Mouse (Mus musculus) embryo, embryonic 10 days (tissue): ENCODE data around the gene Tmem63b.

Experiments used
- DNase-seq: peaks from one replicate; pipeline ENCODE4 v3.0.0-alpha.2; 2015; ENCODE audit warnings: low spot score

Tmem63b gene

DNA sequence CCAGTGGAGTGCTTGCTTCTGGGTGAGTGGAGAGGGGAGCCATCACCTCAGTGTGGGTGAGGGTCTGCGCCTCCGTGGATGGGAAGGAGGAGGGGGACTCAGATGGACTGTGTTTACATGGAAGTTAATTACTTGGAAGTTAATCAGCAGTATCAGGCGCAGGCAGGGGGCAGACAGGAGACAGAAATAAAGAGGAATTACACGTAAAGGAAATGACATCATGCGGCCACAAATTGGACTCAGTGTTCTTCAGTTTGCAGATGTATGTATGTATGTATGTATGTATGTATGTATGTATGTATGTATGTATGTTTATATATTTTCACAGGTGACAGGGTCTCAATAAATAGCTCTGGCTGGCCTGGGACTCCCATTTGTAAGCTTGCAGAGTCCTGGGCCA, 20.1 kb upstream of the Tmem63b start:
- no peak for DNase-seq

DNA sequence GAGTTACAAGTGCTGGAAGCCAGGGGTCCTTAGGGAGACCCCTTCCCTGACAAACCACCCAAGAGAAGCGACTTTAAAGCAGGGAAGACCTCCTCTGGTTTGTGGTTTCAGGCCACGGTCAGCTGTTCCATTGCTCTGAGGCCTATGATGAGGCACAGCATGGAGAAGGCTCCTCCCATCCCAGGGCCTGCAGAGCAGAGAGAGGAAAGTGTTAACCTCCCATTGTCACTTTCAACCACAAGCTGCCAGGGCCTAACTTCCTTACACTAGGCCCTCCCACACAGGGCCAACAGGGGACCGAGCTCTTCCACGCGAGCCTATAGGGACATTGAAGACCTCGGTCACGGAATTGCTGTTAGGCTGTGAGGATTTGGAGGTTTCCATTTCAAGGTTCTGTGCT, 16.5 kb upstream of the Tmem63b start:
- DNase-seq = no peak

DNA sequence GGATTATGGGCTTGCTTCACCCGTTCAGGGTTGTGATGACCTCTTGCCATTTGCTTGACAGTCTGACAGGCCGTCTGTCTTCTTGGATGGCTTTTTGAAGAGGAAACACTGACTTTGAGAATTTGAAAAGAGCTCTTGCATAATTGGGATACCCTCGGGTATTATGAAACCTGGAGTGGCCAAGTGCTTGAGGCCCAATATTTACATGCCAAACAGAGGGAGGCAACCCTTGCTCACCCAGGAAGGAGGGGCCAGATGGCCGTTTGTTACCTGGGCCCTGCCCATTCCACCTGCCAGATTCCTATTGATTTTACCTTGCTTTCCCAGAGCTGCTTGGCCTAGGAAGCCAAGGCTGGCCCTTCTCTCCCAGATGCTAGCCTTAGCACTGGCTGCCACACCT, 15.5 kb upstream of the Tmem63b start:
- DNase-seq = no peak

DNA sequence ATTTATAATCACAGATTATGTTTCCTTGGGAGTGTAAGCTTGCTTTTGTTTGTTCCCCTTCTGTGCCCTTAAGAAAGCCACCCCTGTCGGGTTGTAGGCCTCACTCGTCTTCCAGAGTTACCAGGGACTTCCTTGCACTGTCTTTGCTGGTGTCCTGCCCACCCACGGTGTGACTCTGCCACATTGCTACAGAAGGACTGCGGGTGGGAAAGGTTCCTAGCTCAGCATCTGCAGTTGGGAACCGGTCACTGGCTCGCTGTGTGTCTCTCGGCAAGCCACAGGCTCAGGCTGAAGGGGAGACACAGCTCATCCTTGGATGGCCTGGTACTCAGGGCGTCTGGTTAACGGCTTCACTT, 14.5 kb upstream of the Tmem63b start:
- no peak for DNase-seq

DNA sequence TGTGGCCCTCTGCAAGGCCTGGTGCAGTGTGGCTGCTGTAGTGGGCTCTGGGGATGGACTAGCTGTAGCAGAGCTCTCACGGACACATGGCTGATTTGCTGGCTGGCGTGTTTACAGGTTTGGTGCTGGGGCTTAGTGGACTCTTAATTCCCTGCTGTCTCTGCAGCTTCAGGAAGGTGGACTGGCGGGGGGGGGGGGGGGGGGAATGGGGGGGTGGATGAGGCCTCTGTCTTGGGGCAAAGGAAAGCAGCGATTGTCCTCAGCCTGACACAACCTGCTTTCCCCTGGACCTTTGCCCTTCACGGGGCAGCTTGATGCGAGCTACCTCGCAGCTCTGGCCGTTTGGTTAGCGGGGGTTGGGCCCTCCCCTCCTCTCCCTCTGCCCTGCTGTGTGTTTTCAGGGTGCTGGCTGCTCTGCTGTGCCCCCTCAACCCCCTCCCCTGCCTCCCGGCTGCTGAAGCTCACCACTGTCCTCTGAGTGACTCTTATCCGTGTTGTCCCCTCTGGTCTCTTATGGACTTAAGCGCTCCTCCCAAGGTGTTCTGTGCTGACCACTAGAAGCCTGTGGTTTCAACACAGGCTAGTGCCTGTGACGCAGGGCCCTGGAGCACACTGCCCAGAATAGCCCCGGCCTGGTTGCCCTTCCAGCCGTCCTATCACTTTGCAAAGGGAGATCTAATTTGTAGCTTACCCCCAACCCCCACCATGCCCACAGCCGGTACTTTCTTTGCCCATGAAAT, 14.0 kb upstream of the Tmem63b start:
- DNase-seq = no peak

DNA sequence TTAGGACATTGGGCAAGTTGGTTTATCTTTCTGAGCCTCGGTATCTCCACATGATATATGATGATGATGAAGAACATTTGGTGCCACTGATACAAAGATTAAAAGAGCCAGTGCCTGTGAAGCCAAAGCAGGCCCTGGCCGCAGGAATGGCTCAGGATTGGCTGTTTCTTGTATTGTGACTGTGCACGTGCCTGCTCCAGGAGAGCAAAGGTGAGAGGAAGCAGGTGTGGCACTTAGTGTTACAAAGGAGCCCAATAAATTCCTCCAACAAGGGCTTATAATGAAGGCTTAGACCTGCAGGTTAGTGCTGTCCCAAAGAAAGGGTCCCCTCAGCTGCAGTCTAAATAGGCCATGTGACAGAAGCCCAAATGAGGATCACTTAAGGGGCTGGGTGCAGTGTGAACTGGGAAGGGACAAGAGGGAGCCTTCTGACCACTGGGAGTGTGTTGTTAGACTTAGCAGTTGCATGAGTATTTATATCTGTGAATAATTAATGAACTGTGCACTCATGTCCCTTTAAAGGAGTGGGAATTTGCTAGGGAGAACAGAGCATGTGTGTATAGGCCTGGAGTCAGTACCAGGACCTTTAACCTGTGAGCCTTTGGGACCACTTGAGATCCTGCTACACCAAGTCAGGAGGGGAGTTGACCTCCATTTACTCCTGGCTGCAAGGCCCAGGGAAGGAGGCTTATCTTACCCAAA, 12.5 kb upstream of the Tmem63b start:
- no peak for DNase-seq

DNA sequence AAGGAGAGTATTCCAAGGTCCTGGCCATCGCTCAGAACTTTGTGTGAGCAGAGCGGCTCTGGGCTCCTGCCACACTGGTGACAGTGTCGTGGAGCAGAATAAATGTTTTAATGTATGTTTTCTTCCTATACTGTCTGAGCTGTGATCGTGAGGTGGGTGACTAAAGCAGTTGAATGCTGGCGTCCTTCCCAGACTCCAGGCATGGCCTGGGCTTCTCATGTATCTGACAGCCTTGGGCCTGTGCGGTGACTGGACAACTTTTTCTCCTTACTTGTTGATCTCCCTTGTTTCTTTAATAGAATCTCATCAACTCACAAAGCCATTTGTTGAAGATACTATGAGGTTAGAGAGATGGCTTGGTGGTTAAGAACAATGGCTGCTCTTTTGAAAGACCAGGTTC, 11.7 kb upstream of the Tmem63b start:
- DNase-seq = no peak

DNA sequence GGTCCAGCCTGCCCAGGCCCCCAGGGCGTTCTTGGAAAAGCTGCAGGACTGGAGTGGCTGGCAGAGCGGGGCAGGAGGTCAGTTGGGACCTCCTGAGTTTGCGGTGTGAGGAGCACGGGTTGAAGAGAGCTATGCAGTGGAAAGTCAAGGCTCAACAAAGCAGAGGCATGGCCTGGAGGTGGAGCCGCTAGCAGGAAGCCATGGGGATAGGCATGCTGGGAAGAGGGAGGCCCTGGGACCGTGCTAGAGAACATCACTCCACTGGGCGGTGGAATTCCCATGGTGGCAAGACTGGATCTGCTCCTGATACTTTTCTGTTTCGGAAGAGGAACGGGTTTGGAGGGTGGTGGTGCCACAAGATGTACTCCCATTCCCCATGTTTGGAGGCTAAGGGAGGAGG, 10.3 kb upstream of the Tmem63b start:
- no peak for DNase-seq

DNA sequence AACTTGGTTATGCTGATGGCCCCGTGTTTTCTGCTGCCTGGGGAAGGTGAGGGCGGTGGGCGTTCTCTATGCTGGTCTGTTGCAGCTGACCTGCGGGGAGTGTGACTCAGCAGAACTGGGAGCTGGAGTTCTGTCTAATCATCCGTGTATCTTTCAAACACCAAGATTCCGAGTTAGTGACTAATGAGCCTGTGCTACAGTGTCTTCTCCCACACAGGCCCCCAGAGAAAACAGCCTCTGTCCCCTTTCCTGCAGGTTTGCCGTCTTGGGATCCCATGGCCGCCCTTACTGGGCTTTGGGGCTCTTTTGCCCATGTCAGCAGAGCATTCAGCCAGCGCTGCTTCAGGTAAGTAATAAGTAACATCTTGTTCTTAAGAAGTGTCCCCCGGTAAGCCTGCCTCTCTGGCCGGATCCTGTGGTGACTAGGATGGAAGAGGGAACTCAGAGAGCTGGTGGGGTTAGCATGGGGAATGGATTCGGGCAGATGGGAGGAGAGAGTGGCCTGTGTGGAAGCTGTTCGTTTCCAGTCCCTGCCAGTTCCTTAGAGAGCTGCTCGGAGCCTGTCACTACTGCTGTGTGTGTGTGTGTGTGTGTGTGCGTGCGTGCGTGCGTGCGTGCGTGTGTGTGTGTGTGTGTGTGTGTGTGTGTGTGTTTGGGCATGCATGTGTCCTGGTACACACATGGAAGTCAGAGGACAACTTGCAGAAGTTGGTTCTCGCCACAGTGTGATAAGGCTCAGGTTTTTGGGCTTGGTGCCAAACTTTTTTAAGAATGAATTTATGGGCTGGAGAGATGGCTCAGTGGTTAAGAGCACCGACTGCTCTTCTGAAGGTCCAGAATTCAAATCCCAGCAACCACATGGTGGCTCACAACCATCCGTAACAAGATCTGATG, 8.8 kb upstream of the Tmem63b start:
- no peak for DNase-seq

DNA sequence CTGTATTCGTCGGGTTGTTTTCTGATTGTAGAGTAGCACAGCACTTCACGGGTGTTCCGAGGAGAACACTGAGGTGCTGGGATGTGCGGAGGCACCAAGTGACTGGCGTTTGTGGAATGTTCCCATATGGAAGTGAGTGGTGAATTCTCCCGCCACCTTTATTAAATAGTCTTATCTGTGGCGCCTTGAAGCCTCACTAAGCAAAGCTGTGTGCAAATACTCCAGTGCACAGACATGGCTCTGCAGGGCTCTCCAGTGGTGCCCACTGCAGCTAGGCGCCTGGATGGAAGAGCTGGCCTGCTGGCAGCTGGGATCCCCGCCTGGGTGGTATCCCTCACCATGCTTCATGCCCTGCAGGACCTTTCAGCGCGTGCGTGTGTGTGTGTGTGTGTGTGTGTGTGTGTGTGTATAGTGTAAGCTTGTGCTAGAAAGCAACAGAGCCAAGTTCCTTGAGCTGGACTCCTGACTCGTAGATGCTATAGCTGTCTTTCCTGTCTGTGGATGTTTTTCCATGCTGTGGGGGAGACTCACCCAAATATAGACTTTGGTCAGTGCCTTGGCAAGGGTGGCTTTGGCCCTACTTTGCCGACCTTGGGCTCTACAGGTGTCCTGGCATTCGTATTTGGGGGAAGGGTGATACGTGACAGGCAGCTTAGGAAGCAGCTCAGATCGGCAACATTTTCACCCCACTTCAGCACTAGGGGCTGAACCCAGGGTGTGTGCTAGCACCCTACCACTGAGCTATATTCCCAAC, 7.3 kb upstream of the Tmem63b start:
- no peak for DNase-seq

DNA sequence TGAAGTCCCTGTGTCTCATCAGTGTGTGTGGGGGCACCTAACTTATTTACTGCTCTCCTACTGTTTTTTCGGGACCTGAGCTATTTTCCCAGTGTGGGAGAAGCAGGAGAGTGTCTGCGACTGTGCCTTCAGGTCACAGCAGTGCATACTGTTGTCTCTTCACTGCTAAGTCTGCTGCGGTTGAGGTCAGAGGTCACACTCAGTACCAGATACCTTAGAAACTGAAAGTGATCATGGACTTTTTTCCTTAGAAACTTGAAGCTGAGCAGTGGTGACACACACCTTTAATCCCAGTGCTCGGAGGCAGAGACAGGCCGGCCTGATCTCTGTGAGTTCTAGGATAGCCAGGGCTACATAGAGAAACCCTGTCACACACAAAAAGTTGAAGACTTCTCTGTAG, 5.5 kb upstream of the Tmem63b start:
- no peak for DNase-seq

DNA sequence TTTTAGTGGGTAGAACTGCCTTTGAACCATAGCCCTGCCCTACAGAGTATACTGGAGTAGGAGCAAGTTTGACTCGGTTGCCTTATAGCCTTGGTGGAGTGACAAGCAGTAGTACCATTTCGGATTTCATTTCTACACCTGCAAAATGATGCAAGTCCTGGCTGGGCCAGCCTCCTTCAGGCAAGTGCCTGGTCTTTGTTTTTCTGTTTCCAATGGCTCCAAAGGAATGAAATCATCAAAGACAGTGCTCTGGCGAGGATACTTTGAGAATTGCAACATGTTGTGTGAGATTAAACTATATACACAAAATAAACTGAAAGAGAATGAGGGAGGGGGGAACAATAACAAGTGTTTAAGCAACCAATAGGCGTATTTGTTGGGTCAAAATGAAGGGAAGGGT, 3.3 kb upstream of the Tmem63b start:
- no peak for DNase-seq

DNA sequence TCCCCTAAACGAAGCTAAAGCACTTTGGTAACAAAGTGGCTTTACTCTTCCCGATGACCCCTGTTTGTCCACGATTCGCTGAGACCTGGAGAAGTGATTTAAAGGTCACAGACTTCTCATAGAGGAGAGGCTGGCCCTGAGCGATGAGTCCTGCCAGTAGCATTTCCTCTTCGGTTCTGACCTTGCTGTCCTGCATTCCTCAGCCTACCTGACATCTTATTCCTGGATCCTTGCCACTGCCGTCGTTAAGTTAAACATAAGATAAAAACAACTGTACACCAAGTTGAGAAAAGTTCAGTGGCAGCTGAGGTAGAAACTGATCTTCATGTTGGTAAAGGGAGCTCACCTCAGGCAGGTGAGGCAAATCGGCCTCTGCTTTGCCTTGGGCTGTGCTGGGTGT, 2.4 kb upstream of the Tmem63b start:
- DNase-seq = no peak

DNA sequence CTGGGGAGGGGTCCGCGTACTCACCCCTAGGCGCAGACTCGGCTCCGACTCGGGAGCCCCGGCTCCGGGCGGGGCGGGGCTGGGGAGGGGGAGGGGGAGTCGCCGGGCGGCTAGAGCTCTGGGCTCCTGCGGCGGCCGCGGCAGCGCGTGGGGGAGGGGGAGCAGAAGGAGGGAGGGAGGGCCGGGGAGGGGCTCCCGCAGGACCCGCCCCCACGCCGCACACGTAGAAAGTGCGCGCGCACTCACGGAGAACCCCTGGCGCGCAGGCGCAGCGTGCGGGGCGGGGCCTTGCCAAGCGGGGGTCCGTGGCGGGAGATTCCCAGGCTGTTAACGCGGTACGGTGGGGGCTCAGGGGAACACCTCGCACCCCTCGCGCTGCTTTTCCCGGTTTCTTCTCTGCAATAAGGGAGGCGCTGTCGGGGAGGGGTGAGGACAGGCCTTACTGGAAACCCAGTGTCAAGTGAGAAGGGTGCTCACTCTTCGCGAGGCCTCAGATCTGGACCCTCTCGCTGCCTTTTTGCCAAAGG, 549 bp downstream of the Tmem63b start, which contains the start of gene Mrpl14:
Mrpl14 (plus strand) TSS at position 230 of the 527 bp plus-strand sequence.
- DNase-seq = peak; percentile 96

DNA sequence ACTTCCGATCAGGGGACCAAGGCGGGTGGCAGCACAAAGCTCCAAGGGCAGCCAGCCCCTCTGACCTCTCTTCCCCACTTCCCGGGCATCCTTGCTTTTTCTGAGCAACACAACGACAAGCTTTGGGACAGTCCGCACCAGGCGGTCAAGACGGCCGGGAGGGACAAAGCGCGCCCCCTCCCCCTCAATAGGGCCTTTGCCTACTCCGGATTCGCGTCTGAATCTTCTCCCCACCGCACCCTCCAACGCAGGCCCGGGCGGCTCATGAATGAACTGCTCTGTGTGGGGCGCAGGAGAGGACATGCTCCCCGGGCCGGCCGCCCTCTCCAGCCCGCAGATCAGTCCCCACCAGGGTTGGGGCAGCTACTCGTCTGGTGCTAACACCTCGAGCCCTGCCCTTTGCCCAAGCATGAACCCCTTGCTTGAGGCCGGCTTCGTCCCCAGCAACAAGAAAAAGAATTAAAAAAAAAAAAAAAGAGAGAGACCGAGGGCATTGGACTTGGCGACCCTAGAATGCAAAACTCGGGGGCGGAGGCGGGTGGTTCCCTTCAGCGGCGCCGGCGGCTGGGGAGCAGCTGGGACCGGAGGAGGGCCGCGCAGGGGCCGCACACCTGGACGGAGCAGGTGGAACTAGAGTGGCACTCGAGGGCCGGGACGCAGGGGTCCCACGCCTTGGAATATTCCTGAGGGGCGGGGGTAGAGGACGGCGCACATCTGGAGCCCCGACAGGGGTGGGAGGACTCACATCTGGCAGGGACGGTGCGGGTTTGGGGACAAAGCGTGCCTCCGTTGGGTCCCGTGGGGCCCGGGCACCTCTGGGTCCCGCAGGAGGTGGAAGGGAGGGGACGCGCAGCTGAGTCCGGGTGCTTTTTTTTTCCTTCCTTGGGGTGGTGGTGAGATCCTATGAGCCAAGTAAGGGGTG, 1.3 kb downstream of the Tmem63b start:
- DNase-seq = peak; percentile 62

DNA sequence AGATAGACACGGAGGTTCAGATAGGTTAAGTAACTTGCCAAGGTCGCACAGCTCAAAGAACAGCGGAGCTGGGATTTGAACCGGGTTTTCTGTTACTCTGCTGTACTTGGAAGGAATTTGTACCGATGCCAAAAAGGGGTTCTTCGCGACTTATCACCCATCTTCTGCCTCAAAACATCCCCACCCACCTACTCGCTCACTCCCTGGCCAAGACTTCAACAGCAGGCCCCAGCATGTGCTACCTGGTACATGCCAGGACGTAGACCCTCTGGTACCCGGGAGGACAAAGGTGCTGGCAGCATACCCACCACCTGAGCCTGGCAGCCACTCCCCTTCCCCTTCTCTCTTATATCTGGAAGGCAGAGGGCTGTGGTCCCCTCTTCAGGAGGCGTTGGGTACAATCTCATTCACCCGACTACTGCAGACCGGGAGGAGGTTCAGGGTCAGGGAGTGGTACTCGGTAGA, 2.0 kb downstream of the Tmem63b start:
- DNase-seq = no peak

DNA sequence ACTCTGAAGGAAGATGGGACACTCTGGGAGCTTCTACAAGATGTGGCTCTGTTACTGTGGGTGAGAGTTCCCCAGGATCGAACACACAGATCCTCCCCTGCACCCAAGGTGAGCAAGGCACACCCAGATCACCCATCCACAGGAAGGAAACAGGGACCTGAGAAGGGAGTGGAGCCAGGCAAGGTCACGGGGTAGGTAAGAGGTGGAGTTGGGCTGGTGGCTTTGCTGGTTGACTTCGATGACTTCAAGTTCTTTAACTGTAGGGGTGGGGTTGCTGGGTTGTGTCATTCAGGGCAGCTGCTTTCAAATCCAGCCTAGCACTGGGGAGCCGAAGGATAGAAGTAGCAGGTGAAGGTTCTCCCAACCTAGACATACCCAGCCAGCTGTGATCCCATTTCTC, 3.9 kb downstream of the Tmem63b start:
- DNase-seq = no peak

DNA sequence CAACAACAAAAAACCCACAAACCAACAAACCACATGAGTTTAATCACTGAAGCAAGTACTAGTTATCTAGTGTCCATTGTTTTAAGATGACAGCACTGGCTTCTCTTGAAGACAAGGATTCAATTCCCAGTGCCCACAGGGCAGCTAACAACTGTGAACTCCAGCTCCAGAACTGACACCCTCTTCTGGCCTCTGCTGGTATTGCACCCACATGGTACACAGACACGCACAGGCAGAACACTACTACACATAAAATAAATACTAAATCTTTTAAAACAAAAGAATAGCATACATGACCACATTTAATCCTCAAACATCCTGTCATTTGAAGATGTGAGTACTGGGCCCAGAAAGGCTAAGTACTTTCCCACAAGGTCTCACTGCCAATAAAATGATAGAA, 5.1 kb downstream of the Tmem63b start:
- DNase-seq = no peak

DNA sequence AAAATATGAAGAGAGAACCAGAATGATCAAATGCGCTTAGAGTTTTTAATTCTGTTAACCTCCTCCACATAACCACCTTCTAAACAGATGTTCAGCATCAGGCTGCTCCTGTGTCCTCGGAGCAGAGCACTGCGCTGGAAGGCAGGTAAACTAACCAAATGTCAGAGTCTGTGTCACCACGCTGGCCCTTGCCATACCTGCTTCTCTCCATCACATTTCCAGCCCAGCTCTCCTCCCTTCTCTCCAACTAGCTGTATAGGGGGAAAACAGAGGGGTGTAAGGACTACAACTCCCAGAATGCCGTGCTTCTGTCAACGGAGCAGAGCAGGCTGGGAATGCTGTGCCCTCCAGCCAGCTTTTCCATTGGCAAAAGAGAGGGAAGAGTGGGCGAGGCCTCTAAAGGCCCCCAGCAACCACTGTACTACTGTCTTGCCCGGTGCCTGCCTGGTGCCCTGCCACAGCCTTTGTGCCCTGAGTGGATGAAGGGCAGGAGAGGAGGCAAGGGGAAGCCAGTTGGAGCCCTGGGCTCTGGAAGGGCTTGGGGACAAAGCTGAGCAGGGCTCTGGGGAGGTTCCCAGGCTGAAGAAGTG, 6.2 kb downstream of the Tmem63b start:
- DNase-seq = peak; percentile 76

DNA sequence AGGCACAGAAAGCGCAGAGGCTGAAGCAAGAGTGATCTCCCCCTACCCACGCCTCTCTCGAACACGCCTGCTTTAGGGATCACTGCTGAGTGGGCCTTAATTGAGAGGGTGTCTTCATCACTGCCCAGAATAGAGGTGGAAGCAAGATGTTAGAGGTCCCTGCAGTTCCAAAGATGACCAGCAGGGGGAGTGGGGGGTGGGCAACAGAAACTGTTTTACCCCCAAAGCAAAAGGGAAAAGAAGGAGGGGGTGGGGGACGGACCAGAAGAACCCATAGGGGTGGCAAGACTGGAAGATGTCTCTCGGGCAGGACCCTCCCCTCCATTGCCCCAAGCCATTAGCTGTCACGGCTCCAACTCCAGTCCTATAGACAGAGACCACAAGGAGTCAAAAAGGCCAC, 8.6 kb downstream of the Tmem63b start:
- DNase-seq = no peak
